Mouse (Mus musculus) layer of hippocampus, postnatal 10 days (tissue): ENCODE measurements at regions not wholly inside any gene's neighbourhood (a gene's known extent, or its start where the extent isn't known, plus 50 kb on each side); places are given as distances from the start of the nearest gene placed in this dataset.

ENCODE experiments used
- DNase-seq, 2 experiments: peaks; one replicate each; pipeline ENCODE4 v3.0.0; 2021; ENCODE audit warnings: low spot score in 2 of 2

- no peak for DNase-seq
These were observed 199.7 kb upstream of the Gm9008 start for GRCm38 (mm10) chr6:76697146-76697891.

DNA sequence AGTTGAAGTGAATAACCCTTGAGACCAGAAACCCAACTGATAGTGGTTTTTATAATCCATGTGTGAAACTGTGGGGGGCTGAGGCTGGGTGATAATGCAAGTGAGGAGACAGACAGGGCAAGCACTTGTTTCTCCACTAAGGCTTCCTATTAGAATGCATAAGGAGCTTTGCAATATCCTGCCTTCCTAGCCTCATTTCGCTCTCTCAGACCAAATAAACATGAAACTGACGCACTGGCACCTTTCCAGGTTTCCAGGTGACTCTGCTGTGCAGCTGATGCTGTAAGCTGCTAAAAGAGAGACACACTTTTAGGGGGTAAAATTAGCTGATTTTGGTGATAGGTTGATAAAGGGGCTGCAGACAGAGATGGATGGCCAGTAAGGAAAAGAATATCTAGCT lies 191.2 kb upstream of the Gm9008 start:
- peak; percentile 7 to 9 for DNase-seq

GRCm38 (mm10) chr6:76639583-76639982 lies 142.0 kb upstream of the Gm9008 start:
- DNase-seq: no peak

- DNase-seq: no peak
These were observed 130.8 kb upstream of the Gm9008 start for GRCm38 (mm10) chr6:76628379-76628778.

GRCm38 (mm10) chr6:76621499-76621898 lies 123.9 kb upstream of the Gm9008 start:
- DNase-seq: no peak

GRCm38 (mm10) chr6:76620754-76621204 lies 123.2 kb upstream of the Gm9008 start:
- DNase-seq: peak; percentile 10 to 14
